Mouse (Mus musculus): ENCODE measurements around the gene Olfr267.

Gene Olfr267

GRCm38 (mm10) chr4:58787616-58788015 is at the start of gene Olfr267:
Olfr267 (minus strand) TSS chr4:58787716.
- DNase-seq, result no peak

- DNase-seq, result no peak
Measured at GRCm38 (mm10) chr4:58832908-58833307, 45.4 kb upstream of the Olfr267 start.

GRCm38 (mm10) chr4:58825921-58826320 is 38.4 kb upstream of the Olfr267 start:
- DNase-seq, result peak; percentile 4 to 5

GRCm38 (mm10) chr4:58786659-58787058 is 857 bp downstream of the Olfr267 start:
- DNase-seq, result peak; percentile 27 to 32

GRCm38 (mm10) chr4:58763417-58763816 is 24.1 kb downstream of the Olfr267 start:
- DNase-seq, result no peak

GRCm38 (mm10) chr4:58749510-58749909 is 38.0 kb downstream of the Olfr267 start:
- peak in 1 of 2 experiments; percentile 9 for DNase-seq

GRCm38 (mm10) chr4:58749101-58749500 is 38.4 kb downstream of the Olfr267 start:
- DNase-seq, result peak in 1 of 2 experiments; percentile 3

- no peak for DNase-seq
Measured at GRCm38 (mm10) chr4:58745583-58746222, 41.8 kb downstream of the Olfr267 start.

- peak; percentile 15 to 20 for DNase-seq
Measured at GRCm38 (mm10) chr4:58736867-58737633, 50.5 kb downstream of the Olfr267 start.

Data from cerebellum, postnatal 14 days (tissue).